11 mouse cellular contexts compared by ENCODE assay signal in the genomic region with DNA sequence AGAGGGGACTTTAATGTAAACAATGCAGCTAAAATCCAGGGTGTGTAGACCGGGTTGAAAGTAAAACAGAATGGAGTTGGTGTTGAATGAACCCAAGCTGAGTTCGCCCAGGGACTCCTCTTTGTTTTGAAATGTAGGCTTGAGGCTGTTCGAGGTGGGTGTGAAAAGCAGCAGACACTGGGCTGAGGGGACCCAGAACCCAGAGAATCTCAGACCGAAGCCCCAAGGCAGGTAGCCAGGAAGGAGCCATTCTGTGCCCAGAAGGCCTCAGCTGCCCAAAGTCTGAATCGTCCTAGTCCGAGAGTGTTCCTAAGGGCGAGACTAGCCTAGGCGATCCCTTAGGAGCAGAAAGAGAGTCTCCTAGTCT. TPM values are rescaled to one million over a fixed set of nuclear protein-coding genes. Genes with fewer than 3 reads are reported as not detected.
A peak's percentile ranks its signal among the peaks of the same experiment; 100 is the strongest.
DNase-seq lines count a peak whose midpoint lies in the region; ATAC-seq lines count a peak whose summit lies in the region.
"Had no signal": no experiment of that assay in that cellular context is flagged by ENCODE, and none has a peak within 500 bp of the region (broad histone marks: within the 10 kb centered on the region; RNA-seq: fewer than 3 reads in every experiment).

No protein-coding gene starts in this region.

- H3K4me2 ChIP-seq in embryonic facial prominence, embryonic 12.5 days (replicated peaks) = peak overlapping the region; percentile 47

- ATAC-seq in cerebellum, adult (ENCODE audit: insufficient number of reproducible peaks, low FRiP score, low TSS enrichment) = no peak
- no peak for ATAC-seq in embryonic facial prominence, embryonic 12.5 days (ENCODE audit: insufficient number of reproducible peaks, insufficient read depth, low FRiP score, low TSS enrichment)
- ATAC-seq: forebrain, embryonic 14.5 days had no signal

- no peaks in the 10 kb centered on the region for H3K9me3 ChIP-seq in embryonic facial prominence, embryonic 12.5 days

- peaks cover 75% of the 10 kb centered on the region for H3K27me3 ChIP-seq in embryonic facial prominence, embryonic 12.5 days

- peak overlapping the region; percentile 42 for H3K4me3 ChIP-seq in embryonic facial prominence, embryonic 12.5 days

- peak; percentile 15 for DNase-seq in cerebellum, adult 11-12 months
- peak; percentile 19 to 36 for DNase-seq in layer of hippocampus, postnatal 10 days (ENCODE audit: low spot score in 2 of 2)
- no peak for DNase-seq in layer of hippocampus, adult 9-10 months (ENCODE audit: low spot score)
- peak; percentile 46 for DNase-seq in naive thymus-derived CD4-positive, alpha-beta T cell, adult 2 months (ENCODE audit: low read depth)
- DNase-seq in adrenal gland, adult 18-20 months (ENCODE audit: low spot score in 2 of 2) = no peak
- no peak for DNase-seq in layer of hippocampus, adult 9-11 months

- H3K27ac ChIP-seq in embryonic facial prominence, embryonic 12.5 days = no peak overlapping the region

- peaks cover 24% of the 10 kb centered on the region; the same call in 1 of the 2 replicates for H3K4me1 ChIP-seq in embryonic facial prominence, embryonic 12.5 days

- no peaks in the 10 kb centered on the region for H3K36me3 ChIP-seq in embryonic facial prominence, embryonic 12.5 days

- peak overlapping the region; percentile 20; the same call in 1 of the 2 replicates for H3K9ac ChIP-seq in embryonic facial prominence, embryonic 12.5 days

- 3% methylated on average over 8 of the region's 8 CpGs for WGBS in embryonic facial prominence, embryonic 12.5 days

RNA-seq across cellular contexts. Expression of gene Isl2, which starts 4.8 kb away (rescaled TPM):
- not detected for total RNA-seq in layer of hippocampus, postnatal 10 days (2021)
- polyA plus RNA-seq in embryonic facial prominence, embryonic 12.5 days (2016; fragmentation: Nextera tagmentation; extraction: Ambion mirVana) = 20.8 and 27.8 TPM in 2 replicates
- total RNA-seq in adrenal gland, adult 18-20 months (2021) = not detected
- total RNA-seq: adrenal gland, postnatal 36 days; granulocyte monocyte progenitor cell, adult 5-6 weeks had no signal

RNA-seq across cellular contexts. Expression of gene Etfa, which starts 31.3 kb away (rescaled TPM):
- total RNA-seq in layer of hippocampus, postnatal 10 days (2021) = 10 to 100 TPM; 53.2 to 54.7 TPM
- 171 and 174 TPM in 2 replicates for polyA plus RNA-seq in embryonic facial prominence, embryonic 12.5 days (2016; fragmentation: Nextera tagmentation; extraction: Ambion mirVana)
- total RNA-seq in adrenal gland, adult 18-20 months (2021) = 100 to 1,000 TPM; 480 to 543 TPM

Comparison
In these comparisons a context has a peak if more than half of its experiments do, and no peak if none do; other contexts are left out.
1. DNase-seq: peak in cerebellum, adult 11-12 months (single experiment), layer of hippocampus, postnatal 10 days (2 of 2) and naive thymus-derived CD4-positive, alpha-beta T cell, adult 2 months (single experiment); none in layer of hippocampus, adult 9-10 months (single experiment), adrenal gland, adult 18-20 months (0 of 2) and layer of hippocampus, adult 9-11 months (single experiment).
2. RNA of gene Etfa, which starts 31.3 kb away (total RNA-seq): 480 to 543 TPM in adrenal gland, adult 18-20 months; 53.2 to 54.7 TPM in layer of hippocampus, postnatal 10 days; every median in the first group is over 4 times any median in the second.